Mouse (Mus musculus) inflammation-experienced regulatory T-cells, adult 6 months (primary cell): ENCODE data around the gene Tbc1d13. TPM values are rescaled to one million over a fixed set of nuclear protein-coding genes. Genes with fewer than 3 reads are reported as not detected.
"Not testable (repeated sequence)": the region's sequence is repeated elsewhere in the genome, so short reads cannot be mapped to it uniquely, and the experiment has no call there.

Experiments used
- ATAC-seq: one replicate; pipeline ENCODE4 v1.8.0; 2017
- polyA plus RNA-seq, 3 experiments: library from polyadenylated mRNA; unstranded; fragments of 100-300 nt; shearing (Covaris generic); gene quantifications; one replicate each; pipeline ENCODE4 v1.2.1; 2017

The Tbc1d13 gene
- polyA plus RNA-seq, 3 experiments from 2014 or later: 6.5 to 9.0 (median 8.8) TPM

DNA sequence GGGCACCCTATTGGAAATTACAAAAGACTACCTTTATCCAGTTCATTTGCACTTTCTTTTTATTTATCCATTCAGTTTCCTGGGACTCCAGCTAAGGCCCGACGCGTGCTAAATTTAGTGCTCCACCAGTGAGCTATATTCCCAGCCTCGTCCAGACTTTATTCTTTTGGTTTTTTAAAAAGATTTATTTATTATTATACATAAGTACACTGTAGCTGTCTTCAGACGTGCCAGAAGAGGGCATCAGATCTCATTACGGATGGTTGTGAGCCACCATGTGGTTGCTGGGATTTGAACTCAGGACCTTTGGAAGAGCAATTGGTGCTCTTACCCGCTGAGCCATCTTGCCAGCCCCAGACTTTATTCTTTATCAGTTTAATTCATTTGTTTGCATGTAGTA lies 45.2 kb downstream of the Tbc1d13 start:
- not testable (repeated sequence) for ATAC-seq

DNA sequence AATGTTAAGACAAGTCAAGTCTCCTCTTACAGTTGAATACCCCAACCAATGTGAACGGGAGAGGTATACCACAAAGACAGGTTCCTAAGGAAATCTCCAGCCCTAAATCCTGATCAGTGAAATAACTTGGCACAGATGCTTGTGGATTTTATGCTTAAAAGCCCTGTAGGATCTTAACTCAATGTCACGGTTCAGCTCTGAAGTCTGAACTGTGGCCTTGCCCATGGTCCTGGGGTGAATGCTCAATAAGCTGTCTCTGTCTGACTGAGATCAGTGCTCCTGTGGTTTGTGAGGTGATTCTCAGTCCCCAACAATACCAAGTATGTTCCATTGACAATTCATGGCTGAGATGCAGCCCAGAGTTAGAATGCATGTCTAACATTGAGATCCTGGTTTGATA lies 48.9 kb downstream of the Tbc1d13 start:
- ATAC-seq: no peak

DNA sequence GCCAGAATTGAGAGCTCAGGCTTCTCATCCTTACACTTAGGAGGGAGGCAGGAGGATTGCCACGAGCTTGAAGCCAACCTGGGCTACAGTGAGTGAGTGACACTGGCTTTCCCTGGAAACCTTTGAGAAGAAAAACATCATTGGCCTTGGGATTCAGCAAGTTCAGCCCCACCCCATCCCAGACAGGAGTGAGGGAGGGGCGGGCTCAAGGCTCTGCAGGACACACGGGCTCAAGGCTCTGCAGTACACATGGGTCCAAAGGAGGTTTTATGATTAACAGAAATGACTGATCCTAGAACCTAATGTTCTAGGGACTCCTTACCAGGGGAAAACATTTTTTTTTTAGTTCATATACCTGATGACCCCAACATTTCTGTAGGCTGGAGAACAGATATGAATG lies 50.2 kb downstream of the Tbc1d13 start:
- no peak for ATAC-seq

DNA sequence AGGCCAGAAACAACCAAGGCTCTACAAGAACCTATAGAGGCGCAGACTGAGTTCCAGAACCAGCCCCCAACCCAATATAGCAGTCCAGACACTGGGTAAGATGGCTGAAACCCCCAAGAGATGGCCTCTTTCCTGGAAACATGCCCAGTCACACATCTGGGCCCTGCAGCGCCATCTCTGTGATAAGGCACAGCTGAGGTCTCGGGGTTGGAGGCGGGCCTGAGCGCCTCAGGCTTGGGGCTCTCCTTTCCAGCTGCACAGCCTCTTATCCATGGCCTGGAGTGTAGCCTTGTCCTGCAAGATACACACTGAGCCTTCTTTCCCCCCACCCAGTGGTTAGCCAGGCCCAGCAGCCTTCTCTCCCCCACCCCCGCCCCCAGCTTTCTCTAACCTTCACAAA lies 51.7 kb downstream of the Tbc1d13 start:
- no peak for ATAC-seq

DNA sequence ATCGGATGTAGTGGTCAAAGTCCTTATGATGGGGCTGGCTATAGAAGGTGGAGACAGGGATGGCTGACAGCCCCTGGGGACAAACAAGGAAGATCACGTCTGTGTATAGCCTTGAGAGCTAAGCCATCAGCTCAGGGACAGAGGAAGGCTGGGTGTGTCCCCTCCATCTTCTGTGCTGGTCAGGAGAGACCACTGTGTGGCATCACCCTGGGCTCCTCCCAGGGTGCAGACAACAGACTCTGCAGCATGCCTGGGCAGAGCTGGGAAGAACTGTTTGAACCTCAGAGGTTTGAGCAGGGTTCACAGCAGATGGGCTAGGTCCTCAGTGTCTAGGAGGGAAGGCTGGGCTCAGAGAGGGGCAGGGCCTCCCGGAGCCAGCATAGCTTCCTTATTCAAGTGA lies 52.1 kb downstream of the Tbc1d13 start:
- ATAC-seq: no peak

DNA sequence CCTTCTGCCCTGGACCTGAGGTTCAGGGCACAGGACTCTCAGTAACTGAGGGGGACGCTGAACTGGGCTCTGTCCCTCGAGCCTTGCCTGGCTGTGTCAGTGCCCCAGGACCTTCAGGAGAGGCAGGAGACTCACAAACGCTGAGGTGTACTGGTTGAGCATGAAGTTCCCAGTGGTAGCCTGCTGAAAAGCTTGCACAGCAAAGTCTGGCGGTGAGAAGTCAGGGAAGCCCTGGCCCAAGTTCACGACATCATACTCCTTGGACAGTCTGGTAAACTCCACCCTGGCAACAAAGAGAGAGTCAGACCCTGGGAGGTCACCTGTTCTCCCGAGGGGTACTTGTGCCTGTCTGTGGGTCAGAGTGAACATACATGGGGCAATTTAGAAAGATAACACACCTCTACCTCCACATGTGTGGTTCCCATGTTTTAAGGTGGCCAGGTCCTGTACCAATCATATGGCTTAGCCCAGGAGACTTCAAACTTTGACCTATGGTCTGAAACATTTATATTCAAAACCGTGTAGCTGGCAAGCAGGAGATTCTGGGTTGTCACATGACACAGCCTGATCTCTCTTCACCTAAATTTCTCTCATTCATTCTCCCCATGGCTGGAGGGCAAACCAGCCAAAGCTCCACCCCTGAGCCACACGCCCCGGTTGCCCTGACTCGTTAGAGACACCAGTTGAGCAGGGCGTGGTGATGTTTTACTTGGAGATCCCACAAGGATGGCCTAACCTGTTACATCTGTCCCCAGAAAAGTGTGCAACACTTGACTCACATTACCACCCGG lies 58.4 kb downstream of the Tbc1d13 start:
- ATAC-seq: no peak

DNA sequence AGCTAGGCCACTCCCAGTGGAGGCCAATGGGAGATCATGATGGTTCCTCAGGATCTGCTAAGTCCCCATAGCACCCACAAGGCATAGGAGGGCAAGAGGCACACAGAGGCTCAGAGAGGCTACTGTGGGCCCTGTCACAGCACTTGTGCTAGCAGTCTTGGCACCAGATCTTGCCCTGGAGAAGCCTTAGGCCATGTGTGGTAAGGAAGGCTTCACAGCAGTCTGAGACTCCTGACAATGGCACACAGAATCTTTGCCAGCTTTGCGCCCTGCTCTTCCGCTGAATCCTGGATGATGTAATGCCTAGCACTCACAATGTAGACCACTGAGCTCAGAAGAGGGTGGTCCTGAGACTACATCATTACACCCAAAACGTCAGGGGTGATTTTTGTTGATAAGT lies 61.1 kb downstream of the Tbc1d13 start:
- no peak for ATAC-seq

DNA sequence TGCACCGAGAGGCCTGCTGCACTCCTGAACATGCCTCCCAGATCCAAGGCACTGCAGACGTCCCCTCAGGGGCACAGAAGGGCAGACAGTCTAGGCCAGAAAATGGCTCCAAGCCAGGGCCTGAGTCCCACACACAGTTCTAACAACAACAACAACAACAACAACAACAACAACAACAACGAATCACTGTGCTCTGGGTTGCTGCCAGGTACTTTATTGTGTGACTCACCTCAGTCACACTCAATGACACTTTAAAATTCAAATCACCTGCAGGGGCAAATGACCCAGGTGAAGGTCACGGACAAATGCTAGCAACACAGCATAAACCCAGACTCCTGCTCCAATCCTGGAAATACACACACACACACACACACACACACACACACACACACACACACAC lies 64.5 kb downstream of the Tbc1d13 start:
- no peak for ATAC-seq

DNA sequence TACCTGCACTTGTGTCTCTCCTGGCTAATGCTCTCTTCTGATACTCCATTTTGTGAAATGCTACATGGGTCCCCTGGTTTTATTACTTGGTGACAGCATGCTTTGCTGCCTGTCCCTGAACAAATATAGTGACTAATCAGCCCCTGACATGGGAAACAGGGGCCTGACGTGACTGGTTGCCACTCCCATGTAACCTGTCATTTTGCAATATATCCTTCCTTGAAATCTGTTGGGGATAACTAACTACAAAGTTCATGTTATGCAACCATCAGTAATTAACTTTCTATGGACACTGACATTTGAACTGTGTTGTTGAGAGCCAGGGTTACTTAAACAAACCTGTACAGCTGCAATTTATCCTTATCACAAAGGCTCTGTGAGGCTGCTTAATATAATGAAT lies 66.4 kb downstream of the Tbc1d13 start:
- ATAC-seq: no peak

DNA sequence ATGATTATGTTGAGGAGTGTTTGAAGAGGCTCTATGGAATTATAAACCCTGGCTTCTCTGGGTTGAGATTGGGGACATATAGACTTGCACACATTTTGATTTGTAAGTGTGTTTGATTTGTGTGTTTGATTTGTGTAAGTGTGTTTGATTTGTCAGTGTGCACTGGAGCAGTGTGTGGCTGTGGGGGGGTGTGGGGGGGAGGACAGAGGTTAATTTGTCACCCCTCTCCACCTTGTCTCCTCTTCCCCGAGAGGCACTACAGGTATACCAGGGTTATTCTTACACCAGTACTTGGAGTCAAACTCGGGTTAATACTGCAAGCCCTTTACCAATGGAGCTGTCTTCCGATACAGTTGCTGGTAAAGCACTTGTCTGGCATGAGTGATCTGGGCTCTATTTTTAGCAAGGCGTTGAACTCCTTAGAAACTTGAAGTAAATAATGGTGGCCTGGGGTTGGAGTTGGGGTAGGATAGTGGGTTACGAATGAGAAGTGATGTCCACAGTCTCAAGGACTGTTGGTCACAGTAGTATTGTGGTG lies 66.9 kb downstream of the Tbc1d13 start:
- ATAC-seq: no peak

Other genes with a start within 250 kb of the Tbc1d13 start
- 10 to 100 TPM; 47.8 to 56.0 (median 52.8) TPM for gene Odf2, start 244.5 kb upstream of the Tbc1d13 start, polyA plus RNA-seq
- 10 to 100 TPM; 43.0 to 70.2 (median 66.3) TPM for gene Gle1, start 198.3 kb upstream of the Tbc1d13 start, polyA plus RNA-seq
- gene Sptan1, start 168.2 kb upstream of the Tbc1d13 start, polyA plus RNA-seq: 10 to 100 TPM; 69.9 to 81.0 (median 75.6) TPM
- gene Wdr34, start 84.9 kb upstream of the Tbc1d13 start, polyA plus RNA-seq: 1 to 10 TPM in 2 of 3 experiments, under 1 TPM in 1; 0.59 to 2.1 (median 1.1) TPM
- 100 to 1,000 TPM; 374 to 393 (median 380) TPM for gene Set, start 76.4 kb upstream of the Tbc1d13 start, polyA plus RNA-seq
- gene Pkn3, start 56.1 kb upstream of the Tbc1d13 start, polyA plus RNA-seq: under 1 TPM; 0.59 to 0.91 (median 0.71) TPM
- 10 to 100 TPM; 30.9 to 38.9 (median 31.7) TPM for gene Zdhhc12, start 40.1 kb upstream of the Tbc1d13 start, polyA plus RNA-seq
- 10 to 100 TPM in 2 of 3 experiments, 1 to 10 TPM in 1; 9.1 to 29.1 (median 14.0) TPM for gene Zer1, start 9.2 kb upstream of the Tbc1d13 start, polyA plus RNA-seq
- 1 to 10 TPM; 1.5 to 3.4 (median 3.4) TPM for gene Endog, start 37.7 kb downstream of the Tbc1d13 start, polyA plus RNA-seq
- gene Spout1, start 44.7 kb downstream of the Tbc1d13 start, polyA plus RNA-seq: 10 to 100 TPM; 22.8 to 37.1 (median 34.9) TPM
- 1 to 10 TPM; 6.0 to 8.8 (median 8.2) TPM for gene Kyat1, start 72.1 kb downstream of the Tbc1d13 start, polyA plus RNA-seq
- gene Lrrc8a, start 104.0 kb downstream of the Tbc1d13 start, polyA plus RNA-seq: 10 to 100 TPM; 25.6 to 36.7 (median 33.1) TPM
- gene Gm28035, start 106.8 kb downstream of the Tbc1d13 start, polyA plus RNA-seq: under 1 TPM in 2 of 3 experiments, not detected in 1; 0.16 to 0.17 TPM
- gene Phyhd1, start 132.5 kb downstream of the Tbc1d13 start, polyA plus RNA-seq: 1 to 10 TPM; 2.5 to 4.8 (median 4.3) TPM
- 1 to 10 TPM in 1 of 3 experiments, not detected in 2; 7.1 TPM for gene Gm28038, start 147.3 kb downstream of the Tbc1d13 start, polyA plus RNA-seq
- 10 to 100 TPM; 10.8 to 14.6 (median 10.9) TPM for gene Dolk, start 152.6 kb downstream of the Tbc1d13 start, polyA plus RNA-seq
- gene Nup188, start 152.7 kb downstream of the Tbc1d13 start, polyA plus RNA-seq: 10 to 100 TPM; 26.4 to 30.2 (median 26.9) TPM
- 100 to 1,000 TPM in 1 of 3 experiments, 10 to 100 TPM in 2; 84.8 to 111 (median 97.5) TPM for gene Sh3glb2, start 225.6 kb downstream of the Tbc1d13 start, polyA plus RNA-seq
- gene Miga2, start 230.5 kb downstream of the Tbc1d13 start, polyA plus RNA-seq: 1 to 10 TPM; 3.2 to 5.4 (median 5.3) TPM